In the genomic region with DNA sequence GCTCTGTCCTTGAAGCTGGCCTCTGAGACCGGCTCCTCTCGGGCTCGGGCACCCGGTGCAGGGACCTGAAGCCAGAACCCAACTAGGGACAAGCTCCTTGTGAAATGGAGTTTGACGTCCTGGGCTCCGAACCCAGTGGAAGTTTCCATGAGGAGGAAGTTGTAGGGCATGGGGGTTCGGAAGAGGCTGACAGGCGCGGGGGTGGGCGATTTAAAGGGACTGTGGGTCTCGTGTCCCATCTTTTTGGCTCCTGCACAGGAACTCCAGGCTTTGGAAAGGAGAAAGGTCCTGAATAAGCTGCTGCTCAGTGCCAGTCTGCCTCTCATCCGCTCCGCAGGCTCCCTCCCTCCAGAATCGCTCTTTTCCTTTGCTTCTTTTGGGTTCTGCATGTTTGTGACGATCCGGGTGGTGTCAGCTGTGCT, we compare ENCODE assay signal across 8 mouse cellular contexts. TPM values are rescaled to one million over a fixed set of nuclear protein-coding genes. Genes with fewer than 3 reads are reported as not detected.
DNase-seq lines count a peak whose midpoint lies in the region; ATAC-seq and TF ChIP-seq lines count a peak whose summit lies in the region.

No protein-coding gene starts in this region.

- no peak for DNase-seq in cerebellum, postnatal 4 days (ENCODE audit: low spot score in 2 of 2)
- DNase-seq in lung, adult 18-20 months: no peak
- peak; percentile 58 for DNase-seq in forebrain, postnatal 0 days
- peak; percentile 25 to 65 for DNase-seq in left cerebral cortex, adult 9 months (ENCODE audit: low spot score in 2 of 2)
- DNase-seq in midbrain, embryonic 14.5 days: peak; percentile 60

- no peak overlapping the region for H3K27ac ChIP-seq in lung, embryonic 16.5 days (ENCODE audit: low read length)
- no peak overlapping the region for H3K27ac ChIP-seq in forebrain, postnatal 0 days (ENCODE audit: low read depth, low read length)
- no peak overlapping the region for H3K27ac ChIP-seq in midbrain, embryonic 14.5 days (replicated peaks; ENCODE audit: low read depth, low read length)

- H3K9ac ChIP-seq in lung, embryonic 16.5 days (ENCODE audit: low read length): peak overlapping the region; percentile 70
- peak overlapping the region; percentile 70 for H3K9ac ChIP-seq in forebrain, postnatal 0 days
- H3K9ac ChIP-seq in midbrain, embryonic 14.5 days (replicated peaks; ENCODE audit: low read length): peak overlapping the region; percentile 60

- under 1% methylated on average over 16 of the region's 16 CpGs for WGBS in lung, embryonic 16.5 days
- under 1% methylated on average over 16 of the region's 16 CpGs for WGBS in forebrain, postnatal 0 days
- WGBS in midbrain, embryonic 14.5 days: 0% methylated on average over 16 of the region's 16 CpGs

- no peaks in the 10 kb centered on the region for H3K36me3 ChIP-seq in lung, embryonic 16.5 days (ENCODE audit: control insufficient read depth, insufficient read depth, low read length)
- H3K36me3 ChIP-seq in forebrain, postnatal 0 days (ENCODE audit: insufficient read depth): no peaks in the 10 kb centered on the region
- H3K36me3 ChIP-seq in midbrain, embryonic 14.5 days (ENCODE audit: control insufficient read depth, insufficient read depth, low read length): no peaks in the 10 kb centered on the region

- H3K27me3 ChIP-seq in lung, embryonic 16.5 days (ENCODE audit: control insufficient read depth, insufficient read depth, low read depth, low read length): peaks cover 22% of the 10 kb centered on the region
- peaks cover 8% of the 10 kb centered on the region; the same call in 1 of the 2 replicates for H3K27me3 ChIP-seq in forebrain, postnatal 0 days (ENCODE audit: insufficient read depth, low read length)
- 0 out of 2 replicates have a peak, but pooled peaks cover 10% of the 10 kb centered on the region for H3K27me3 ChIP-seq in midbrain, embryonic 14.5 days (ENCODE audit: control insufficient read depth, insufficient read depth, low read length)

- H3K4me1 ChIP-seq in lung, embryonic 16.5 days (replicated peaks; ENCODE audit: control insufficient read depth, insufficient read depth, low read length): peaks cover 12% of the 10 kb centered on the region; the same call in 1 of the 2 replicates
- no peaks in the 10 kb centered on the region for H3K4me1 ChIP-seq in forebrain, postnatal 0 days (ENCODE audit: insufficient read depth)
- peaks cover 11% of the 10 kb centered on the region for H3K4me1 ChIP-seq in midbrain, embryonic 14.5 days (ENCODE audit: control insufficient read depth, insufficient read depth, low read length)

- H3K4me2 ChIP-seq in lung, embryonic 16.5 days (ENCODE audit: low read depth, low read length): peak overlapping the region; percentile 99
- H3K4me2 ChIP-seq in forebrain, postnatal 0 days (ENCODE audit: low read depth): peak overlapping the region; percentile 98
- peak overlapping the region; percentile 85 for H3K4me2 ChIP-seq in midbrain, embryonic 14.5 days (ENCODE audit: low read length)

- no peaks in the 10 kb centered on the region for H3K9me3 ChIP-seq in lung, embryonic 16.5 days (ENCODE audit: control insufficient read depth, low read length)
- no peaks in the 10 kb centered on the region for H3K9me3 ChIP-seq in forebrain, postnatal 0 days (ENCODE audit: low read length)
- no peaks in the 10 kb centered on the region for H3K9me3 ChIP-seq in midbrain, embryonic 14.5 days (ENCODE audit: control insufficient read depth, low read length)

- peak; percentile 38; the same call in 1 of the 2 replicates for ATAC-seq in cerebellum, adult (ENCODE audit: insufficient number of reproducible peaks, low FRiP score, low TSS enrichment)
- peak; percentile 16 for ATAC-seq in lung, embryonic 16.5 days (ENCODE audit: low read depth)
- ATAC-seq in forebrain, postnatal 0 days: peak; percentile 45
- peak; percentile 28 for ATAC-seq in midbrain, embryonic 14.5 days (ENCODE audit: low FRiP score, low TSS enrichment)
- ATAC-seq in inflammation-experienced regulatory T-cells, adult 6 months: no peak

- H3K4me3 ChIP-seq in lung, embryonic 16.5 days (ENCODE audit: low read length): peak overlapping the region; percentile 77
- H3K4me3 ChIP-seq in forebrain, postnatal 0 days (ENCODE audit: low read depth, low read length): peak overlapping the region; percentile 73
- peak overlapping the region; percentile 74 for H3K4me3 ChIP-seq in midbrain, embryonic 14.5 days (replicated peaks; ENCODE audit: low read depth, low read length)

- no peak for TF ChIP-seq CTCF in forebrain, postnatal 0 days (IDR thresholded peaks at IDR 0.05; ENCODE audit: low read depth)

RNA-seq across cellular contexts. Expression of gene Thrb, which starts 1.1 kb away (rescaled TPM):
- polyA plus RNA-seq in lung, embryonic 16.5 days (2015; fragmentation: Nextera tagmentation; extraction: Ambion mirVana): 1.5 and 1.7 TPM in 2 replicates
- total RNA-seq in forebrain, postnatal 0 days (2014; rRNA removed): 6.2 and 10.8 TPM in 2 replicates
- 1.4 and 3.3 TPM in 2 replicates for polyA plus RNA-seq in forebrain, postnatal 0 days (2015; fragmentation: Nextera tagmentation; extraction: Ambion mirVana)
- polyA plus RNA-seq in midbrain, embryonic 14.5 days (2014; fragmentation: Nextera tagmentation; extraction: Ambion mirVana): 0.96 and 1.8 TPM in 2 replicates
- polyA plus RNA-seq in inflammation-experienced regulatory T-cells, adult 6 months (2017; shearing (Covaris generic)): 1 to 10 TPM; 1.3 to 2.5 (median 2.4) TPM

Comparison
In these comparisons a context has a peak if more than half of its experiments do, and no peak if none do; other contexts are left out.
1. DNase-seq: peak in forebrain, postnatal 0 days (single experiment), left cerebral cortex, adult 9 months (2 of 2) and midbrain, embryonic 14.5 days (single experiment); none in cerebellum, postnatal 4 days (0 of 2) and lung, adult 18-20 months (0 of 2).
2. Peak in every context shown above with its lines, with median percentiles within 50 percentile points of each other: H3K4me2 ChIP-seq, H3K4me3 ChIP-seq and H3K9ac ChIP-seq.